11 mouse cellular contexts compared by ENCODE assay signal in the genomic region with DNA sequence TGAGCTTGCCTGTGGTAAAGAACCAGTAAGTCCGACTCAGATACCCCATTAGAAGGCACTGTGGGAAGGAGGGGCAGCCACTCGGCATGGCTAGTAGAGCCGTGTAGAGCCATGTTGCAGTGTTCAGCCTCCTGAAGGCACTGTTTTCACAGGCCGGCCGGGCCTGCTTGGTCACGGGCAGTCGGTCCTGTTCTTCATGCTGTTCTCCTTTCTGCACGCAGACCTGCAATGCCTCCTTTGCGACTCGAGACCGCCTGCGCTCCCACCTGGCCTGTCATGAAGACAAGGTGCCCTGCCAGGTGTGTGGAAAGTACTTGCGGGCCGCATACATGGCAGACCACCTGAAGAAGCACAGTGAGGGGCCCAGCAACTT.
"Had no signal": no experiment of that assay in that cellular context is flagged by ENCODE, and none has a peak within 500 bp of the region (broad histone marks: within the 10 kb centered on the region; RNA-seq: fewer than 3 reads in every experiment).

No protein-coding gene starts in this region.

- ATAC-seq: intestine, embryonic 15.5 days had no signal

- H3K9me3 ChIP-seq: intestine, embryonic 15.5 days; kidney, embryonic 15.5 days; limb, embryonic 10.5 days; midbrain, embryonic 12.5 days had no signal

- H3K27ac ChIP-seq: intestine, embryonic 15.5 days; kidney, embryonic 15.5 days; left cerebral cortex, adult 2 months; limb, embryonic 10.5 days; liver, embryonic 14.5 days; midbrain, embryonic 12.5 days; stomach, postnatal 0 days had no signal

- H3K9ac ChIP-seq: intestine, embryonic 15.5 days; kidney, embryonic 15.5 days; liver, embryonic 14.5 days; lung, embryonic 14.5 days; midbrain, embryonic 12.5 days had no signal

- H3K4me3 ChIP-seq: intestine, embryonic 15.5 days; kidney, embryonic 15.5 days; left cerebral cortex, adult 2 months; limb, embryonic 10.5 days; midbrain, embryonic 12.5 days had no signal

- H3K27me3 ChIP-seq: intestine, embryonic 15.5 days; kidney, embryonic 15.5 days; midbrain, embryonic 12.5 days had no signal

- H3K4me2 ChIP-seq: intestine, embryonic 15.5 days; kidney, embryonic 15.5 days; lung, embryonic 14.5 days; midbrain, embryonic 12.5 days had no signal

- DNase-seq: kidney, adult 18-20 months; kidney, postnatal 14 days; lung, embryonic 14.5 days; lung, postnatal 10 days had no signal
